29 mouse cellular contexts compared by ENCODE assay signal in the genomic region with DNA sequence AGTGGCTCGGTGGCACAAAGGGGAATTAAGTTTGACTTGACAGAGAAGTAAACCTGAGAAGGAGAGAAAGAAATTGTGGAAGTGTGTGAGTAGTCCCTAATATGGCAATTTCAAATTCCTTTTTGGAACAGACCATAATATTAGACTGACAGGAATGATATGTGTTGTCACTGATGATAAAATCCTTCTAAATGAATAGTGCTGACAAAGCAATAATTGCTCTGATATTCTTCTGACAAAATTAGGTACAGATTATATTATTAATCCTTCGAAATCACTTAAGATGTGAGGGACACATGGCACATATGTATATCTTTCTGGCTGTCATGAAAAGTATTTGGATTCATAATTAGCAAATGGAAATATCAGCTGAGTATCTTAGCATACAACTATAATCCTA.
"Had no signal": no experiment of that assay in that cellular context is flagged by ENCODE, and none has a peak within 500 bp of the region (broad histone marks: within the 10 kb centered on the region; RNA-seq: fewer than 3 reads in every experiment).

No protein-coding gene starts in this region.

- H3K9me3 ChIP-seq: limb, embryonic 10.5 days; limb, embryonic 12.5 days; limb, embryonic 13.5 days; limb, embryonic 15.5 days; liver, embryonic 12.5 days; liver, embryonic 13.5 days; liver, embryonic 15.5 days; lung, embryonic 15.5 days; megakaryocyte, embryonic 14.5 days; midbrain, embryonic 10.5 days; midbrain, embryonic 12.5 days; midbrain, embryonic 13.5 days; midbrain, embryonic 15.5 days; neural tube, embryonic 12.5 days; neural tube, embryonic 13.5 days had no signal

- H3K4me3 ChIP-seq: limb, embryonic 10.5 days; limb, embryonic 12.5 days; limb, embryonic 13.5 days; limb, embryonic 15.5 days; liver, embryonic 12.5 days; liver, embryonic 13.5 days; liver, embryonic 15.5 days; lung, embryonic 15.5 days; megakaryocyte, embryonic 14.5 days; midbrain, embryonic 10.5 days; midbrain, embryonic 12.5 days; midbrain, embryonic 13.5 days; midbrain, embryonic 15.5 days; myocyte; neural tube, embryonic 12.5 days; neural tube, embryonic 13.5 days had no signal

- H3K4me1 ChIP-seq: limb, embryonic 10.5 days; limb, embryonic 12.5 days; limb, embryonic 13.5 days; limb, embryonic 15.5 days; liver, embryonic 12.5 days; liver, embryonic 13.5 days; liver, embryonic 15.5 days; lung, embryonic 15.5 days; megakaryocyte, embryonic 14.5 days; midbrain, embryonic 10.5 days; midbrain, embryonic 12.5 days; midbrain, embryonic 13.5 days; midbrain, embryonic 15.5 days; neural tube, embryonic 12.5 days; neural tube, embryonic 13.5 days had no signal

- H3K27ac ChIP-seq: limb, embryonic 10.5 days; limb, embryonic 12.5 days; limb, embryonic 13.5 days; limb, embryonic 15.5 days; liver, embryonic 12.5 days; liver, embryonic 13.5 days; liver, embryonic 14.5 days; liver, embryonic 15.5 days; lung, embryonic 15.5 days; macrophage; midbrain, embryonic 10.5 days; midbrain, embryonic 12.5 days; midbrain, embryonic 13.5 days; midbrain, embryonic 15.5 days; neural tube, embryonic 12.5 days; neural tube, embryonic 13.5 days had no signal

- DNase-seq: left cerebral cortex, postnatal 4 days; liver; liver, embryonic 13.5 days; liver, postnatal 0 days; lung, adult 18-20 months; lung, adult 2 months; lung, postnatal 14 days had no signal

- ATAC-seq: liver, embryonic 12.5 days; liver, postnatal 0 days; lung, postnatal 0 days; midbrain, embryonic 13.5 days; midbrain, embryonic 16.5 days had no signal

- H3K4me2 ChIP-seq: limb, embryonic 12.5 days; limb, embryonic 13.5 days; limb, embryonic 15.5 days; liver, embryonic 11.5 days; liver, embryonic 12.5 days; liver, embryonic 13.5 days; liver, embryonic 15.5 days; lung, embryonic 14.5 days; lung, embryonic 15.5 days; midbrain, embryonic 11.5 days; midbrain, embryonic 12.5 days; midbrain, embryonic 13.5 days; midbrain, embryonic 15.5 days; neural tube, embryonic 12.5 days; neural tube, embryonic 13.5 days had no signal

- H3K36me3 ChIP-seq: limb, embryonic 10.5 days; limb, embryonic 12.5 days; limb, embryonic 13.5 days; limb, embryonic 15.5 days; liver, embryonic 12.5 days; liver, embryonic 13.5 days; liver, embryonic 15.5 days; lung, embryonic 15.5 days; midbrain, embryonic 10.5 days; midbrain, embryonic 12.5 days; midbrain, embryonic 13.5 days; midbrain, embryonic 15.5 days; neural tube, embryonic 12.5 days; neural tube, embryonic 13.5 days had no signal

- H3K27me3 ChIP-seq: limb, embryonic 12.5 days; limb, embryonic 13.5 days; limb, embryonic 15.5 days; liver, embryonic 12.5 days; liver, embryonic 13.5 days; liver, embryonic 15.5 days; lung, embryonic 15.5 days; megakaryocyte, embryonic 14.5 days; midbrain, embryonic 12.5 days; midbrain, embryonic 13.5 days; midbrain, embryonic 15.5 days; neural tube, embryonic 12.5 days; neural tube, embryonic 13.5 days had no signal

- H3K9ac ChIP-seq: limb, embryonic 12.5 days; limb, embryonic 13.5 days; limb, embryonic 15.5 days; liver, embryonic 12.5 days; liver, embryonic 13.5 days; liver, embryonic 14.5 days; liver, embryonic 15.5 days; liver, postnatal 0 days; lung, embryonic 14.5 days; lung, embryonic 15.5 days; midbrain, embryonic 12.5 days; midbrain, embryonic 13.5 days; midbrain, embryonic 15.5 days; neural tube, embryonic 12.5 days; neural tube, embryonic 13.5 days had no signal
